Mouse (Mus musculus) thymus, adult 2 months (tissue): ENCODE results near the gene Hoxa7.

Source experiments
- CTCF ChIP-seq: fragments of 200-500 bp; IDR thresholded peaks from 2 replicates; pipeline ENCODE4 v1.5.1; 2012; ENCODE audit warnings: mild to moderate bottlenecking, control low read depth, low read length, moderate library complexity, borderline replicate concordance; ENCODE audit not compliant: control insufficient read depth, poor library complexity, insufficient read depth; ENCODE audit errors: extremely low read depth
- POLR2A ChIP-seq: fragments of 200-500 bp; IDR thresholded peaks from 2 replicates; pipeline ENCODE4 v1.6.1; 2012; ENCODE audit warnings: mild to moderate bottlenecking, low read length, control low read depth, moderate library complexity; ENCODE audit not compliant: control insufficient read depth, poor library complexity, insufficient read depth; ENCODE audit errors: extremely low read depth

DNA sequence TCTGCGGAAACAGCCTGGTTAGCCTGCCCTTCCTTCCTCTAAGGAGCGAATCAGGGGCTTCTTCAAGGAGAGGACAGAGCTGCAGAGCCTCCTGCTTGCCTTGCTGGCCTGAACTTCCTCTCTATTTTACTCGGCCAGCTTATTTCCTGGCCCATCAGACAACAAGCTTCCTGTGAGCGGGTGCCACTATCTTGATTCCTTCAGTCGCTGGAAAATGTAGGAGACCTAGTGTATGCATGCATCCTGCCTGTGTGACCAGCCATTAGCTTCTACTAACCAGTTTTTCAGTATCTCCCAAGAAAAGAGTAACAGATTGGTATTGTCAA lies 50.8 kb downstream of the Hoxa7 start:
- TF ChIP-seq CTCF (no peak), POLR2A (no peak)
